In genomic region chr8:116616369-116616768, GRCm38 (mm10) we compare ENCODE assay signal across 14 mouse cellular contexts.
"Had no signal": no experiment of that assay in that cellular context is flagged by ENCODE, and none has a peak within 500 bp of the region (broad histone marks: within the 10 kb centered on the region; RNA-seq: fewer than 3 reads in every experiment).

No protein-coding gene starts in this region.

- H3K27me3 ChIP-seq: megakaryocyte, embryonic 14.5 days; midbrain, embryonic 12.5 days; neural tube, embryonic 12.5 days had no signal

- DNase-seq: lung, adult 18-20 months; lung, embryonic 14.5 days; lung, postnatal 10 days; midbrain, embryonic 14.5 days; right cerebral cortex, postnatal 14 days; right cerebral cortex, postnatal 4 days; thymus, adult 18-20 months; thymus, postnatal 14 days; thymus, postnatal 36 days had no signal

- H3K36me3 ChIP-seq: midbrain, embryonic 12.5 days; neural tube, embryonic 12.5 days had no signal

- H3K4me2 ChIP-seq: lung, embryonic 14.5 days; midbrain, embryonic 12.5 days; neural tube, embryonic 12.5 days had no signal

- H3K9ac ChIP-seq: liver, embryonic 14.5 days; lung, embryonic 14.5 days; midbrain, embryonic 12.5 days; neural tube, embryonic 12.5 days had no signal

- H3K9me3 ChIP-seq: midbrain, embryonic 12.5 days; neural tube, embryonic 12.5 days had no signal

- H3K27ac ChIP-seq: liver, embryonic 14.5 days; macrophage; midbrain, embryonic 12.5 days; neural tube, embryonic 12.5 days had no signal

- H3K4me1 ChIP-seq: megakaryocyte, embryonic 14.5 days had no signal

- H3K4me3 ChIP-seq: megakaryocyte, embryonic 14.5 days; midbrain, embryonic 12.5 days; neural tube, embryonic 12.5 days had no signal
